Mouse (Mus musculus) megakaryocyte-erythroid progenitor cell, adult 5 weeks (primary cell): ENCODE data around the gene Snx13. TPM values are rescaled to one million over a fixed set of nuclear protein-coding genes. Genes with fewer than 3 reads are reported as not detected.

Experiments used
- polyA plus RNA-seq: library from polyadenylated mRNA; stranded (reverse); fragments of >175 nt; gene quantifications from 2 replicates; pipeline ENCODE4 v1.2.3, GENCODE M21; 2012

The Snx13 gene
- polyA plus RNA-seq, result 11.9 and 14.9 TPM in 2 replicates

DNA sequence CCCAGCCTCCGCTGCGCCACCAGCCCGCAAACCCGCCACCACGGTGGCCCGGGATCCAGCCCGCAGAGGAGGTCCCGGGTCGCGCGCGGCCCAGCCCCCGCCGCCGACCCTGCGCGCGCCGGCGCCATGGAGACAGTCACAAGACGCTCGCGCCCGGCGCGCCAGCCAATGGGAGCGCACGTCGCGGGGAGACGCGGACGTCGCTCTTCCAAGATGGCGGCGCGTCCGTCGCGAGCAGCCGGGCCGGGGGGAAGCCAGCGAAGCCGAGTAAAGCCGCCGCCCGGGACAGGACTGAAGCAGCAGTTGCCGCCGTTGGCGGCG lies at the start of gene Snx13:
TSS of gene Snx13 (plus strand) at position 188 of the 321 bp plus-strand sequence.

Other genes with a start within 250 kb of the Snx13 start
- 0.38 and 0.42 TPM in 2 replicates for gene Hdac9, start 130.1 kb upstream of the Snx13 start, polyA plus RNA-seq
- gene Prps1l1, start 62.4 kb upstream of the Snx13 start, polyA plus RNA-seq, result not detected in 2 replicates